Mouse (Mus musculus) stomach, postnatal 0 days (tissue): ENCODE measurements around the gene Vps37b.

Experiments
- CTCF ChIP-seq: IDR thresholded peaks from 2 replicates; pipeline ENCODE4 v1.5.1; 2016; ENCODE audit warnings: antibody characterized with exemption, low read depth, mild to moderate bottlenecking, moderate library complexity
- EP300 ChIP-seq: optimal IDR thresholded peaks from 2 replicates; pipeline ENCODE3; 2016; ENCODE audit warnings: antibody characterized with exemption

DNA sequence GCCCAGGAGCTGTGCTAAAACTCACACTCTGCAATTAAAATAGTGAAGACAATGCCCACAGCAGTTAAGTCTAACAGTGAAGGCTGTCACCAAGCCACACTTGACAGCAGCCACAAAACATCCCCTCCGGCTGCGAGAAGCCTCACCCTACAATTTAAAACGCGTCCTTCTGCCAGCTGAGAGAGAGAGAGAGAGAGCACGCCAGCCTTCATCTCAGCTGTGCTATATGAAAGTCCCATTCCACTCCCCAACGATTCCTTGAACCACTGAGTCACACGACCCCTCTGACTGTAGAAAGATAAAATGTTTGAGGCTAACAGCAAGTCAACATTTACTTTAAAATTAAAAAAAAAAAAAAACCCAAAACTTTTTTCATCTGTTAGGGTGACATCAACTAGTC is 3.4 kb downstream of the Vps37b start:
- TF ChIP-seq EP300 (no peak), CTCF (no peak)
